Mouse (Mus musculus): ENCODE results near the gene Gm10309. TPM values are rescaled to one million over a fixed set of nuclear protein-coding genes. Genes with fewer than 3 reads are reported as not detected.

Gene Gm10309
- total RNA-seq, 2 experiments from 2014 or later, result 0.16 TPM; not detected in 1

- DNase-seq, result no peak
- intact Hi-C loops (cut with DNase I), result no loop called here
Measured at GRCm38 (mm10) chr17:86516630-86517029, 11.6 kb upstream of the Gm10309 start.

DNA sequence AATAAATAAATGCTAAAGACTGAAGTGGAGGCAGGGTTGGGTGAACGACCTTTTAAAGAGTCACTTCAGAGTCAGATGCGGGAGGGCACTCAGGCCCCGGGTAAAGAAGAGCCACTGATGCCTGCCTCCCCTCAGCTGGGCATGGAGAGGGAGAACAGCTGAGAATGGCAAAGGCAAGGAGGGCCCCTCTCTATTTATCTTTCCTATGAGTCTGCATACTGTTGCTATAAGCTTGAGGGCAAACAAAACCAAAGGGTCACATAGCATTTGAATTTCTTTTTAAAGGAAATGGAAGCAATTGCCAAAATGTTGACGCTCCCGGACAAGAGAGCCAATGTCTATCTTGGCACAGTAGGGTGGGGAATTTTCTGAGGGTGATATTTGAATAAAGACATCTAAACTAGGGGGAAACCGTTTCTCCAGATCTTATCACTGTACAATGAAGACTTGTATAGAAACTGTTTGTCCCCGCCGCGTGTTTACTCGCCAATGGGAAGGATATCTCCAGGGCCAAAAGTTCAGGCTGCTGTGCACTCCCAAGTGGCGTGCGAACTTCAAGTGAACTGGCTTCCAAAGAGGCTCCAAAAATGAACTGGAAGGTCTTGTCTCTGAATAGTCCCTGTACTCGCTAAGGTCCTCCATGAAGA is 10.1 kb upstream of the Gm10309 start:
- no peak for DNase-seq
- intact Hi-C loops (cut with DNase I), result no loop called here

DNA sequence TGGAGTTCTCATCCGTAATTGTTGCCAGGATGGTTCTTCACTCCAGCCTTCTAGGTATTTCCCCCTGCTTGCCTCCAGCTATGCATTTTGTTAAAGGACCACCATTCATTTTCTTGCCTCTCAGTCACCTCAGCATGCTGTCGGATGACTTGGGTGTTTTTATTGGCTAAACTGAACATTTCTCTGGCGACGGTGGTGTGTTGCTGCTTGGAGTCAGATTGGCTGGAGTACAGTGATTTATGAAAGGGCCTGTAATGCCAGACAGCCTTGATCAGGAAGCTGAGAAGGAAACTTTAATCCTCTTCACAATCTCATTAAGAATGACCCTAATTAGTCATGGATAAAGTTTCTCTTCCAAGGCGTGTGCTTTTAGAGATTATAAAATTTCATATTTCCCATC is 4.8 kb upstream of the Gm10309 start:
- DNase-seq, result no peak
- intact Hi-C loops (cut with DNase I), result loop anchor here (2.0 kb wide), 1 partner anchor 19 kb away; no protein-coding TSS in a partner anchor

DNA sequence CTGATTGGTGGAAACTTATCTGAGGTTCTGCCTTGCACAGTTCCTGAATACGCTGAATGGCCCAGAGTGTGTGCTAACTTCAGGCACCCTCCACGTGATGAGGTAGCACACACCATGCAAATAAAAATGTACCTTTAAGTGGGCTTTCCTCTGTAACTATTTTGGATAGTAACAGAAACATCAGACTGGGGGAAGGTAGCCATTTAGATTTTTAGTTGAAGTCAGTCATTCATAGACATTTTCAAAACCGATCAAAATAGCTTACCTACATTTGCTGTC is 3.1 kb upstream of the Gm10309 start:
- intact Hi-C loops (cut with DNase I), result no loop called here
- DNase-seq, result no peak

DNA sequence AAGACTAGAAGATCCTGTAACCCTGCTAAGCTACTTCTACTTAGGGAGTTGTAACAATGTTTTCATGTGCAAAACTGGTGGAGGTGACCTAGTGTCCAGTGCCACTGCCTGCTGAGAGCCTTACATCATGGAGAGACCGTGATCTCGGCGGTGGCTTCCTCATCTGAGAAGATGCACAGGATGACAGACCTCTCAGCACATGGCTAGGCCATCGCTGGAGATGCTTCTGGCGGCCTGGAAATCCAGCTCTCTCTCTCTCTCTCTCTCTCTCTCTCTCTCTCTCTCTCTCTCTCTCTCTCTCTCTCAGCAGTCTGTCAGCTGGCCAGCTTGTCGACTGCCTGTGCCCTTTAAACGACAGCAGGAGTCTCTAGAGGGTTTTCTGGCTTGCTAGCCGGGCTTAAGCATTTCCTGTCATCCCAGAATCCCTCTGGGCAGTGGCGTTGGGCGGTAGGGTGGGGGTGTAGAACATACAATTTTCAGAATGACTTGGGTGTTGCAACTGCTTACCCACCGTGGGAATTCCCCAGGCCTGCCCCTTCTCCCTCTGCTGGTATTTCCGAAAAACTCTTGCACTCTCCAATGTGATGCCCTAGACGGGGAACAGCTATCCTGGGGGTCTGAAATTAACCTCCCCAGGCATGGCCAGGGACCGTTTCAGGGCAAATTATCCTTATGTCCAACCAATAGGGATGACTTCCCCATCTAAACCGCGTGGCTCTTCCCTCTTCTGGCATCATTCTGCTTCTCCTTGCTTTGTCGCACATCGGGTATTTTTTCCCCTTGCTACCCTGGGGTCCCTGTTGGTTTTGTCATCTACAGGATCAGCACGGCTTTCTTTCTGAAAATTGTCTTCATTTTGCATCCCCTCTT is 2.5 kb upstream of the Gm10309 start:
- DNase-seq, result peak; percentile 47 to 49
- intact Hi-C loops (cut with DNase I), result no loop called here

DNA sequence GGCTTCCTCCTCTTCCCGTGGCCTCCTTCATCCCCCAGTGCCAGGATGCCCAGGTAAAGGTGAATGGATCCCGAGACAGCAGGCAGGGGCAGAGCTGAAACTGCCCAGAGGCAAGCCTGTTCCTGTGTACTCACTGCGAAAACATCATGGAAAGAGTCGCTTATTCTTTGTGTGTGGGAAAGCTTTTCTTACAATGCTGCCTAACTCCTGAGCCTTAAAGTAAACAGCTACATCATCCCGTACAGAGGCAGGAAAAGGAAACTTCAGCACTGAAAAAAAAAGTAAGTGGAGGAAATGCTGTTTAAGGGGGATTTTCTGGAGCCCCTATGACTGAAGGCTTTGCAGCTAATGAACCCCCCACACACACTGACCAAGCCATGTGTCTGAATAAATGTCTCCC is 1.8 kb upstream of the Gm10309 start:
- DNase-seq, result no peak
- intact Hi-C loops (cut with DNase I), result no loop called here

- intact Hi-C loops (cut with DNase I), result no loop called here
Measured at GRCm38 (mm10) chr17:86503208-86503897, 1.7 kb downstream of the Gm10309 start.

DNA sequence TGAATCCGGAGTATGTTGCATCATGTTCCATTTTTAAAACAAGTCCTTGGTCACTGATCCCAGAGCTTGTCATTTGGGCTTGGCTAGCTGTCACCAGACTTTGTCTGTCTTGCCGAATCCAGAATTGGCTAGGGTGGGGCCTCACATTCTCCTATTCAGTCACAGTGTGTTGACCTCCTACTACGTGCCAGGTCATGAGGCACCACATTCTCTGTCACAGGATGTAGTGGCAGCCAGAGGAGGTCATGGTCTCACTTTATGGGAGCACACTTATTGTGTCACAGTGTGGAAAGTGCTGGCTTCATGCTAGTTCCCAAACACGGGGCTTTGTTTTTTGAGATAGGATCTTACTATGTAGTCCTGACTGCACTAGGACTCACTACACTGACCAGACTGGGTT is 3.6 kb downstream of the Gm10309 start:
- intact Hi-C loops (cut with DNase I), result no loop called here

More at GRCm38 (mm10) chr17:86503208-86503897, 1.7 kb downstream of the Gm10309 start:
- DNase-seq, result no peak

GRCm38 (mm10) chr17:86499359-86500045 is 5.5 kb downstream of the Gm10309 start:
- intact Hi-C loops (cut with DNase I), result loop anchor here (2.0 kb wide), 1 partner anchor 29 kb away; no protein-coding TSS in a partner anchor
- peak; percentile 59 to 64 for DNase-seq

More for the DNA sequence above, 3.6 kb downstream of the Gm10309 start:
- no peak for DNase-seq

DNA sequence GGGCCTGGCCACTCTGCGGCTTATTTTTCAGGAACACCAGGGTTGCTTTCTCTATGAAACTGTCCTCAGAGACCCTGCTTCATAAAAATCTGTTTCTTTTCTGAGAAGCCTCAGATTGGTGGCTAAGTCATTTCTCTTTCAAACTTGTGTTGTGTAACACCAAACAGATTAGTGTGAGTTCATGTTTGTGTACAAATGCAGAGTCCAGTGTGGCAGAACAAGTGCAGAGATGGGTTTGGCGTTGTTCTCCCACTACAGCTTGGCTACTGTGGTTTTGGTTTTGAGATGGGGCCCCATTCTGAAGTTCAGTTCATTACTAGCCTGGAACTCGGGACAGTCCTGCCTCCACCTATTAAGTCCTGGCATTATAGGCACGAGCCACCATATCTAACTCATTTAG is 7.7 kb downstream of the Gm10309 start:
- DNase-seq, result no peak
- intact Hi-C loops (cut with DNase I), result loop anchor here (2.0 kb wide), 1 partner anchor 257 kb away; no protein-coding TSS in a partner anchor

GRCm38 (mm10) chr17:86496123-86496771 is 8.8 kb downstream of the Gm10309 start:
- intact Hi-C loops (cut with DNase I), result loop anchor here (1.0 to 2.0 kb wide), 3 partner anchors 259 to 410 kb away; no protein-coding TSS in a partner anchor

GRCm38 (mm10) chr17:86494895-86495294 is 10.1 kb downstream of the Gm10309 start:
- no peak for DNase-seq
- intact Hi-C loops (cut with DNase I), result no loop called here

More at GRCm38 (mm10) chr17:86496123-86496771, 8.8 kb downstream of the Gm10309 start:
- DNase-seq, result peak; percentile 45 to 59

DNA sequence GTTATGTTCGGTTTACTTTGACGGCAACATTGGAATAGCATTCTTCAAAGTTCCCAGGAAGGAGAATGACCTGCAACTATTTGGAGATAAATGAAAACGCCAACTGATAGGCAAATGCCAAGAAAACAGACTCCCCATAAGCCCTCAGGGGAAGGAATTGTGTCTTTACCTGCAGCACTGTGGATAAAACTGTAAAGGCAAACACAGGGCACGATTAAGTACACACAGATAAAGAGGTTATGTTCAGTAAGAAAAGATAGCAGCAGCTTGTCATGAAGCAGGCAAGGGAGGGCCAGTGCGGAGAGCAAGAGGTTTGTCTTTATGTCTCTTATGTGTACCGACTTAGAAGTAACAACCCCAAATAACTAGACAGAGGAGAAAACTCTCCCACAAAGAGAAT is 10.5 kb downstream of the Gm10309 start:
- intact Hi-C loops (cut with DNase I), result no loop called here
- DNase-seq, result no peak

- DNase-seq, result no peak
- intact Hi-C loops (cut with DNase I), result no loop called here
Measured at GRCm38 (mm10) chr17:86493891-86494420, 11.1 kb downstream of the Gm10309 start.

GRCm38 (mm10) chr17:86492376-86492775 is 12.7 kb downstream of the Gm10309 start:
- intact Hi-C loops (cut with DNase I), result no loop called here
- no peak for DNase-seq

- DNase-seq, result no peak
- intact Hi-C loops (cut with DNase I), result loop anchor here (10.0 kb wide), 1 partner anchor 765 kb away; no protein-coding TSS in a partner anchor
Measured at GRCm38 (mm10) chr17:86489827-86490226, 15.2 kb downstream of the Gm10309 start.

DNA sequence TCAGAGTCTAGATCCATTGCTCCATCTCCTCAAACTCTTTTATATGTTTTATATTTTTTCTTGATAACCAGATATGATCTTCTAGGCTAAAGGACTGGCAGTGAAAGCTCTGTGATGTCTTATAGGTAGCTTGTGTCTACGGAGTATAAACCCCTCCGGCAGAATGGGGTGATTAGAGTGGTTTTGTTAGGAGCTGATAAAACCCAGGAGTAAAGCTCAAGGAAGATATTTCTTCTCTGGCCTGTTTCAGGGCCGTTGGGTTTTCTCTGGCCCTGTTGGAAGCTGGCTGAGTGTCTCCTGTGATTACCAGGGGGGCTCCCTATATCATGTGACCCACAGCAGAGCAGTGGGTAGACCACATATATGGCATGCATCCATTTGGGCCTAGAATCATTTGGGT is 17.6 kb downstream of the Gm10309 start:
- intact Hi-C loops (cut with DNase I), result loop anchor here (10.0 kb wide), 1 partner anchor 767 kb away; no protein-coding TSS in a partner anchor
- no peak for DNase-seq

- intact Hi-C loops (cut with DNase I), result loop anchor here (10.0 kb wide), 1 partner anchor 768 kb away; no protein-coding TSS in a partner anchor
Measured at GRCm38 (mm10) chr17:86486657-86487056, 18.4 kb downstream of the Gm10309 start.

DNA sequence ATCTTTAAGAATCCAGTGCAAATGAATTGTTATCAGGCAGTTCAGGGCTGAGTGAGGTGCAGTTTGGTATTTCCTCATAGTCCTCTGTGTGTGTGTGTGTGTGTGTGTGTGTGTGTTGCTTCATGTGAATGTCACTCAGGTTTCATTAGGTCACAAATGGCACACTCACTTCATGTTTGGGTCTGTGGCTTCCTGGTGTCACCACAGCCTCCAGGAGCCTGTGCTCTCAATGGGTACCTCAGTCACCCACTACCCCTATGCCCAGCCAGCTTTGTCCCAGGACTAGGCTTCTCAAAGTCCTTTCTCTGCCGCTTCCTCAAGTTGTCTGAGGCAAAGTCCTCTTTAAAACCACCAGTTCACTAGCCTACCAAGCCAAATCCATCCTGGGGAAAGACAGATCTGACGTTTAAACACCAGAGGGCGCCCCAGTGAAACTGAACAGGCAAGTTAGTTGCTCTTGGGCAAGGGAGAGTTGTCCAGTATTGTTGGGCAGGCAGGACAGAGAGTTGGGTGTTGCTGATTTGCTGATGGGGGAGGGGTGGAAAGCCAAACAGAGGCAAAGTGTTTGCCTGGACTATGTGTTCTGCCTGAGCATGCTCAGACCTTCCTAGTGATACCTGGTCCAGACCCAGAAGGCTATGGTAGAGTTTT is 20.8 kb downstream of the Gm10309 start:
- intact Hi-C loops (cut with DNase I), result loop anchor here (1.0 to 10.0 kb wide), 2 partner anchors 422 to 771 kb away; no protein-coding TSS in a partner anchor
- peak; percentile 83 to 84 for DNase-seq

More at GRCm38 (mm10) chr17:86486657-86487056, 18.4 kb downstream of the Gm10309 start:
- DNase-seq, result no peak

Data from heart, postnatal 36 days (tissue).